Mouse (Mus musculus): ENCODE measurements around the gene Pfkm. TPM values are rescaled to one million over a fixed set of nuclear protein-coding genes. Genes with fewer than 3 reads are reported as not detected.

The Pfkm gene
- polyA plus RNA-seq, 1 experiment, result 36.4 TPM

GRCm38 (mm10) chr15:98173821-98174220 lies 81.4 kb downstream of the Pfkm start:
- Histone ChIP-seq H3K36me3 (ENCODE audit: control insufficient read depth, insufficient read depth) (no peaks in the 10 kb centered on the region), H3K27me3 (ENCODE audit: control insufficient read depth, insufficient read depth, insufficient read length) (peaks cover 59% of the 10 kb centered on the region), H3K4me3 (ENCODE audit: insufficient read depth, poor library complexity, severe bottlenecking) (no peak overlapping the region), H3K79me3 (ENCODE audit: low read depth) (no peaks in the 10 kb centered on the region), H3K79me2 (ENCODE audit: control insufficient read depth, insufficient read depth) (no peaks in the 10 kb centered on the region), H3ac (ENCODE audit: control insufficient read depth, insufficient read length, low read depth) (no peak overlapping the region)
- TF ChIP-seq USF1 (IDR thresholded peaks at IDR 0.05; ENCODE audit: low read depth), result no peak
- TF ChIP-seq MAX (IDR thresholded peaks at IDR 0.05), result no peak
- peak; percentile 3 for TF ChIP-seq CTCF (IDR thresholded peaks at IDR 0.05; ENCODE audit: control insufficient read depth, insufficient read depth, insufficient read length)

GRCm38 (mm10) chr15:98177320-98177719 lies 84.9 kb downstream of the Pfkm start:
- Histone ChIP-seq H3ac (ENCODE audit: control insufficient read depth, insufficient read length, low read depth) (no peak overlapping the region), H3K36me3 (ENCODE audit: control insufficient read depth, insufficient read depth) (no peaks in the 10 kb centered on the region), H3K4me3 (ENCODE audit: insufficient read depth, poor library complexity, severe bottlenecking) (no peak overlapping the region), H3K79me3 (ENCODE audit: low read depth) (no peaks in the 10 kb centered on the region), H3K79me2 (ENCODE audit: control insufficient read depth, insufficient read depth) (no peaks in the 10 kb centered on the region), H3K27me3 (ENCODE audit: control insufficient read depth, insufficient read depth, insufficient read length) (peaks cover 36% of the 10 kb centered on the region)
- TF ChIP-seq MYOG (IDR thresholded peaks at IDR 0.05; ENCODE audit: control insufficient read depth, extremely low read depth, insufficient read length) (no peak), CTCF (IDR thresholded peaks at IDR 0.05; ENCODE audit: control insufficient read depth, insufficient read depth, insufficient read length) (no peak), USF1 (IDR thresholded peaks at IDR 0.05; ENCODE audit: low read depth) (no peak), CEBPB (IDR thresholded peaks at IDR 0.05; ENCODE audit: low read depth) (no peak), MAX (IDR thresholded peaks at IDR 0.05) (no peak), MYOD1 (IDR thresholded peaks at IDR 0.05; ENCODE audit: control insufficient read depth, insufficient read length, low read depth) (no peak), FOSL1 (IDR thresholded peaks at IDR 0.05; ENCODE audit: insufficient read depth, low read length, poor library complexity, severe bottlenecking) (no peak)

- H3K4me3 ChIP-seq (ENCODE audit: insufficient read depth, poor library complexity, severe bottlenecking), result peak overlapping the region; percentile 33
- no peaks in the 10 kb centered on the region for H3K79me2 ChIP-seq (ENCODE audit: control insufficient read depth, insufficient read depth)
These were observed 88.3 kb downstream of the Pfkm start for GRCm38 (mm10) chr15:98180567-98181131.

GRCm38 (mm10) chr15:98181132-98181711 lies 88.8 kb downstream of the Pfkm start:
- TF ChIP-seq CTCF (IDR thresholded peaks at IDR 0.05; ENCODE audit: control insufficient read depth, insufficient read depth, insufficient read length), result peak; percentile 48
- no peak for TF ChIP-seq USF1 (IDR thresholded peaks at IDR 0.05; ENCODE audit: low read depth)
- no peak for TF ChIP-seq MYOG (IDR thresholded peaks at IDR 0.05; ENCODE audit: control insufficient read depth, extremely low read depth, insufficient read length)
- peak; percentile 83 for TF ChIP-seq CEBPB (IDR thresholded peaks at IDR 0.05; ENCODE audit: low read depth)
- TF ChIP-seq MYOD1 (IDR thresholded peaks at IDR 0.05; ENCODE audit: control insufficient read depth, insufficient read length, low read depth), result peak; percentile 22
- no peak for TF ChIP-seq FOSL1 (IDR thresholded peaks at IDR 0.05; ENCODE audit: insufficient read depth, low read length, poor library complexity, severe bottlenecking)
- TF ChIP-seq MAX (IDR thresholded peaks at IDR 0.05), result peak; percentile 32
- H3K79me3 ChIP-seq (ENCODE audit: low read depth), result no peaks in the 10 kb centered on the region
- no peaks in the 10 kb centered on the region for H3K79me2 ChIP-seq (ENCODE audit: control insufficient read depth, insufficient read depth)
- no peaks in the 10 kb centered on the region for H3K36me3 ChIP-seq (ENCODE audit: control insufficient read depth, insufficient read depth)
- H3K4me3 ChIP-seq (ENCODE audit: insufficient read depth, poor library complexity, severe bottlenecking), result peak overlapping the region; percentile 33
- peak overlapping the region; percentile 57 for H3ac ChIP-seq (ENCODE audit: control insufficient read depth, insufficient read length, low read depth)
- peaks cover 13% of the 10 kb centered on the region for H3K27me3 ChIP-seq (ENCODE audit: control insufficient read depth, insufficient read depth, insufficient read length)

More at GRCm38 (mm10) chr15:98180567-98181131, 88.3 kb downstream of the Pfkm start:
- no peak for TF ChIP-seq USF1 (IDR thresholded peaks at IDR 0.05; ENCODE audit: low read depth)
- no peak for TF ChIP-seq CTCF (IDR thresholded peaks at IDR 0.05; ENCODE audit: control insufficient read depth, insufficient read depth, insufficient read length)
- H3K27me3 ChIP-seq (ENCODE audit: control insufficient read depth, insufficient read depth, insufficient read length), result peaks cover 18% of the 10 kb centered on the region
- H3K79me3 ChIP-seq (ENCODE audit: low read depth), result no peaks in the 10 kb centered on the region
- no peaks in the 10 kb centered on the region for H3K36me3 ChIP-seq (ENCODE audit: control insufficient read depth, insufficient read depth)
- H3ac ChIP-seq (ENCODE audit: control insufficient read depth, insufficient read length, low read depth), result peak overlapping the region; percentile 57

Other genes starting within 250 kb of the Pfkm start
- 41.2 TPM for gene Hdac7, start 248.1 kb upstream of the Pfkm start, polyA plus RNA-seq (2012; fragmentation: generic; extraction: Trizol)
- 3.0 TPM for gene Vdr, start 182.0 kb upstream of the Pfkm start, polyA plus RNA-seq (2012; fragmentation: generic; extraction: Trizol)
- 7.6 TPM for gene Tmem106c, start 128.4 kb upstream of the Pfkm start, polyA plus RNA-seq (2012; fragmentation: generic; extraction: Trizol)
- gene Col2a1, start 87.9 kb upstream of the Pfkm start, polyA plus RNA-seq (2012; fragmentation: generic; extraction: Trizol), result 0.06 TPM
- gene Senp1, start 1.2 kb downstream of the Pfkm start, polyA plus RNA-seq (2012; fragmentation: generic; extraction: Trizol), result 21.7 TPM
- 39.0 TPM for gene Asb8, start 73.0 kb downstream of the Pfkm start, polyA plus RNA-seq (2012; fragmentation: generic; extraction: Trizol)
- gene Ccdc184, start 74.6 kb downstream of the Pfkm start, polyA plus RNA-seq (2012; fragmentation: generic; extraction: Trizol), result 1.1 TPM
- gene Olfr288, start 103.0 kb downstream of the Pfkm start, polyA plus RNA-seq (2012; fragmentation: generic; extraction: Trizol), result not detected
- gene Gm44579, start 128.4 kb downstream of the Pfkm start, polyA plus RNA-seq (2012; fragmentation: generic; extraction: Trizol), result not detected
- not detected for gene Olfr287, start 128.5 kb downstream of the Pfkm start, polyA plus RNA-seq (2012; fragmentation: generic; extraction: Trizol)
- not detected for gene Olfr286, start 141.9 kb downstream of the Pfkm start, polyA plus RNA-seq (2012; fragmentation: generic; extraction: Trizol)
- gene H1fnt, start 164.7 kb downstream of the Pfkm start, polyA plus RNA-seq (2012; fragmentation: generic; extraction: Trizol), result not detected
- not detected for gene Zfp641, start 203.6 kb downstream of the Pfkm start, polyA plus RNA-seq (2012; fragmentation: generic; extraction: Trizol)
- gene Olfr285, start 224.8 kb downstream of the Pfkm start, polyA plus RNA-seq (2012; fragmentation: generic; extraction: Trizol), result not detected
- not detected for gene Olfr284, start 248.4 kb downstream of the Pfkm start, polyA plus RNA-seq (2012; fragmentation: generic; extraction: Trizol)